Mouse (Mus musculus) kidney, adult 2 months (tissue): ENCODE measurements at regions not wholly inside any gene's neighbourhood (a gene's known extent, or its start where the extent isn't known, plus 50 kb on each side); places are given as distances from the start of the nearest gene placed in this dataset.

Experiments used
- DNase-seq: peaks from one replicate; pipeline ENCODE4 v3.0.0; 2021
- H3K27ac ChIP-seq: fragments of 200-500 bp; 2 replicates; pipeline ENCODE4 v1.5.1; 2012; ENCODE audit warnings: low read depth, low read length, control low read depth, inconsistent platforms; ENCODE audit not compliant: insufficient read depth
- H3K27me3 ChIP-seq: fragments of 200-500 bp; replicated peaks from 2 replicates; pipeline ENCODE4 v1.6.1; 2012; ENCODE audit warnings: mild to moderate bottlenecking, moderate library complexity, low read length, inconsistent platforms; ENCODE audit not compliant: control insufficient read depth, insufficient read depth
- H3K36me3 ChIP-seq: fragments of 200-500 bp; 2 replicates; pipeline ENCODE4 v1.6.1; 2012; ENCODE audit warnings: mild to moderate bottlenecking, moderate library complexity, low read length, inconsistent platforms; ENCODE audit not compliant: control insufficient read depth, insufficient read depth
- H3K4me1 ChIP-seq: fragments of 200-500 bp; 2 replicates; pipeline ENCODE4 v1.6.1; 2011; ENCODE audit warnings: low read length; ENCODE audit not compliant: control insufficient read depth, insufficient read depth
- H3K4me3 ChIP-seq: fragments of 200-500 bp; 2 replicates; pipeline ENCODE4 v1.5.1; 2011; ENCODE audit warnings: mild to moderate bottlenecking, low read depth, low read length, control low read depth; ENCODE audit not compliant: insufficient read depth
- CTCF ChIP-seq: fragments of 200-500 bp; conservative IDR thresholded peaks from 2 replicates; pipeline ENCODE4 v1.5.1; 2011; ENCODE audit warnings: low read depth, mild to moderate bottlenecking, control low read depth, low read length, moderate library complexity, mixed read lengths; ENCODE audit not compliant: insufficient read depth, insufficient read length
- POLR2A ChIP-seq: fragments of 200-500 bp; IDR thresholded peaks from one replicate; pipeline ENCODE4 v1.6.1; 2011; ENCODE audit warnings: low read depth, low read length, control low read depth
- WGBS: fragments of 180-500 bp; shearing (Covaris S2); methylation state at CpG from one replicate; pipeline ENCODE4 v1.1.7; 2018; 5-methylcytosine and 5-hydroxymethylcytosine counted together

DNA sequence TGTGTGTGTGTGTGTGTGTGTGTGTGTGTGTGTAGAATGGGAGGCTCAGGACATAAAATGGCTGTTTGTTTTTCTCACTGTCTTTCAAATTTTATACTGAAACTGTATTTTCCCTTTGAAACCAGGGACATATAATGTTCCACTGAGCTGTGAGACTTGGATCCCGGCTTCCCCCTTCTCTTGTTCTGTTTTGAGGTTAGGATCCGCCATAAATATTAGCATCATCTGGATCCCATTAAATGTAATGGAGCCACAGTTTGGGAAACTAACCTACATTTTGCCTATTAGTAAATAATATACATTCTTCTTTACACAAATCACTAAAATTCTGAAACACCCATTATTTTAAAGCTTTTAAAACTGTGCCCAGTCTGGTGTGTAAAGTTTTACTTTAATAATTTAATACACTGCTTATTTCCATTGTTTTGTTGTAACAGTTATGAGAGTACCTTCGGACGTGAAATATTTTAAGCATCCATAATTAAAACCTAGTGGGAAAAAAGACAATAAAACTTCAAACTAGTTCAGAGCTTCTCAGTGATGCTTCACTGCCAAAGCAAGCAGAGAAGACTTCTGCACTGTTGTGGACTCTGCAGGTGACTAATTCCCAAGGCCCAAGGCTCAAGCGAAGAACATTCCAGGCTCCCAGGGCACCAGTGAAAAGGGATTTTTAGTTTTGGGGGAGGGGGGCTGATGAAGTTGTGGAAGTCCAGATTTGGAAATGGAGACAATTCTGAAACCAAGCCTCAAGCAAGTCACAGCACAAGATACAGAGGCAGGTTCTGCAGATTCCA lies 684.9 kb downstream of the Fat4 start:
- no peak for DNase-seq
- WGBS, result 73% methylated on average over 5 of the region's 5 CpGs
- Histone ChIP-seq H3K27ac (no peak overlapping the region), H3K4me1 (no peaks in the 10 kb centered on the region), H3K27me3 (no peaks in the 10 kb centered on the region), H3K4me3 (no peak overlapping the region), H3K36me3 (no peaks in the 10 kb centered on the region)
- no peak for TF ChIP-seq POLR2A
- TF ChIP-seq CTCF, result no peak

- no peaks in the 10 kb centered on the region for H3K27me3 ChIP-seq
- TF ChIP-seq CTCF, result no peak
- no peak for TF ChIP-seq POLR2A
- DNase-seq, result no peak
- no peak overlapping the region for H3K4me3 ChIP-seq
- no peaks in the 10 kb centered on the region for H3K36me3 ChIP-seq
- no peaks in the 10 kb centered on the region for H3K4me1 ChIP-seq
- 72% methylated on average over 3 of the region's 3 CpGs for WGBS
- H3K27ac ChIP-seq, result no peak overlapping the region
These were observed 688.5 kb downstream of the Fat4 start for GRCm38 (mm10) chr3:39575200-39575599.

DNA sequence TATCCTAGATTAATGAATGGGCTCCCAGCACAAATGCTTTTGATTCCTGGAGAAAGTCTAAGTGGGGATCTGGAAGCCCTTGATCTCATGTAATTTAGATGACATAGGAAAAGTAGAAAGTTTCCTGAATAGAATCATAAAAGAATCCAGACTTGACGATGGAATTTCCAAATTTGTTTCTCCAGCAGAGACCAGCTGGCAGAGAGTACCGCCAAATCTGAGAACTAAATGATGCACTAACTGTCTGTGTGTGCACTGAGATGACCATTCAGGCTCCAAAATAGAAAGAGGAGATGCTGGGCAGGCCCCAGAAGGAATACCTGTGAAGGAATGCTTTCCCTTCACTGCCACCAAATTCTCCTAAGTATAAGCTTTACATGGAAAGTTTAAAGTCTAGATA lies 704.6 kb downstream of the Fat4 start:
- TF ChIP-seq CTCF (no peak), POLR2A (no peak)
- whole genome bisulfite sequencing, result 71% methylated on average over 2 of the region's 2 CpGs
- no peak for DNase-seq
- no peak overlapping the region for H3K4me3 ChIP-seq
- H3K27ac ChIP-seq, result no peak overlapping the region
- no peaks in the 10 kb centered on the region for H3K27me3 ChIP-seq
- H3K36me3 ChIP-seq, result no peaks in the 10 kb centered on the region
- H3K4me1 ChIP-seq, result no peaks in the 10 kb centered on the region

DNA sequence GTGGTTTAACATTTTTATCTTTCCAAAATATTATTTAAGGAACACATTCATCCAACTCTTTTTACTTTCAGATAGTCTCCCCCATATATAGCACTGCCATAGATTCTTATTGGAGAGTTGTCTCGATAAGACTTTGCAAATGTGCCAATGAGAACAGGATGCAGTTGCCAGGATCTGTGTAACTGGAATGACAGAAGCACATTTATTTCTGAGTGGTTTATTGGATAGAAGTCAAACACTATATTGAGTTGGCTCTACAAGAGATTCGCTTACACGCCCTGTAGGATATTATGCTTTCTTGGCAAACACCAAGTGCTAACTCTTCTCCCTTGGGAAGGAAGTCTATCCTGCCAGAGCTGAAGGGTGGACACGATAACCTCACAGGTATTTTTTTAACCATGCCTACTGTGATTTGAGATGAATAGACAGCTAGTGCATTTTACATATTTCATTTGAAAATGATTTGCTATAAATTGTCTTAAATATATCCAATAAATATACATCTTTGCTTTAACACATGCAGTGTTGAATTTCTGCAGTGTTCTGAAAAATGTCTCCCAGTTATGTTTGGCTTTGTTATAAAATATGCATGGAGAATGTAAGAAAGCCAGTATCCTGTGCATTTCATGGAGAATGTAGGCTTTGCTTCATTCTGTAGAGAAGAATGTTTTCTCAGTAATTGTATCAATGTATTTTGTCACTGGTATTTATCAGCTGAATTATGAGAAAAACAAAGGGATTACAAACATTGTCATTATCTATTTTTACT lies 705.8 kb downstream of the Fat4 start:
- Histone ChIP-seq H3K36me3 (no peaks in the 10 kb centered on the region), H3K27ac (no peak overlapping the region), H3K4me1 (no peaks in the 10 kb centered on the region), H3K27me3 (no peaks in the 10 kb centered on the region), H3K4me3 (no peak overlapping the region)
- TF ChIP-seq POLR2A (no peak), CTCF (no peak)
- DNase-seq, result no peak
- WGBS, result 76% methylated on average over 4 of the region's 4 CpGs

DNA sequence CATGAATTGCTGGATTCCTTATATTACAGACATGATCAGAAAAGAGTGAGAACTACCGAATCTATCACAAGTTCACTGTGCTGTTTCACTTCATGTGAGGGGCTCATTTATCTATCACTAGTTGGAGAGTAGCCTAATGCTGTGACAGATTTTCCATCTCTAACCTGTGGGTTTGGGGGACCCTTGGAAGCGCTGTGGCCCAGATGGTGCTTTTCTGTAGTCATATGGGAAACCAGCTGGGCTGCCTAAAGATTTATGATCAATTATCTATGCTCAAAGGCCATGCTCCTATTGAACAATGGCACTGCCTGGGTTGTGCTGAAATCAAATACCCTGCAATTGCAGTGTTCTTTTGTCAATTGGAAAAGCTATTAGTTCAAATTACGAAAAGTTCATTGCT lies 723.2 kb downstream of the Fat4 start:
- no peaks in the 10 kb centered on the region for H3K36me3 ChIP-seq
- H3K27ac ChIP-seq, result no peak overlapping the region
- WGBS, result 68% methylated on average over 3 of the region's 3 CpGs
- H3K27me3 ChIP-seq, result no peaks in the 10 kb centered on the region
- H3K4me3 ChIP-seq, result no peak overlapping the region
- no peak for DNase-seq
- H3K4me1 ChIP-seq, result no peaks in the 10 kb centered on the region
- no peak for TF ChIP-seq POLR2A
- no peak for TF ChIP-seq CTCF

DNA sequence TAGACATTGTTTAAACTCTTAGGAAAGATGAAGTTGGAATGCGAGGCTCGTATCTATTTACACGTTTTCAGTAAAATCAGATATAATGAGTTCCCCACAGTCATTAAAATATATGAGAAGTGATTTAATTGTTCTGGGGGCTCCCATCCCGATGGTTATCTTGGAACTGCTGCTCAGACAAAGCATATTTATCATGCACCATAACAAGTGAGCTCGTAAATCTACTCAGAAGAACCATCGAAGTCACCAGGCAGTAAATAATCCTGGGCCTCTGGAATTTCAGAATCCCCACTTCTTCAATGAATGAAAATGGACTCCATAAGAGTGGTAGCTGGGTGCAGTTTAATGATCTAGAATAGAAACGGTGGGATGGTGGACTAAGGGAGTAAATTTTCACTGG lies 725.7 kb downstream of the Fat4 start:
- no peak for DNase-seq
- 20% methylated on average over 7 of the region's 7 CpGs for WGBS
- TF ChIP-seq CTCF (no peak), POLR2A (no peak)
- H3K4me1 ChIP-seq, result no peaks in the 10 kb centered on the region
- no peak overlapping the region for H3K4me3 ChIP-seq
- H3K27ac ChIP-seq, result no peak overlapping the region
- no peaks in the 10 kb centered on the region for H3K36me3 ChIP-seq
- no peaks in the 10 kb centered on the region for H3K27me3 ChIP-seq

DNA sequence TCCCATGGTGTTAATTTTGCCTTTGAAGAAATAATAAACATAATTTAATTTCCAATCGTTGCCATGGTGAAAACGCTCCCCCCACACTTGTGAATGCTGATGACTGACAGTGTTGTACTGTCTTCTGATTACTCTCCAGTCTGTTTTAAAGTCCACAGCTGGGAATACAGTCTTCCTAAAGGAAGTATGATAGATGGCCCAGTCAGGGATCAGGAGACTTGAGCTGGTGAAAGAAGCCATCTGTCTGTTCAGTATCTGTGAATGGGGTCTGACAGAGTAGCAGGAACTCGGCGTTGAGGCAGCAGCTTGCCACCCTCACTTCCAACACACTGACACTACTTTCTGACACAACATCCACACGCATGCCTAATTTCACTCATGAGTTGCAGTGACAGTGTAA lies 751.2 kb downstream of the Fat4 start:
- Histone ChIP-seq H3K4me1 (no peaks in the 10 kb centered on the region), H3K36me3 (no peaks in the 10 kb centered on the region), H3K4me3 (no peak overlapping the region), H3K27ac (no peak overlapping the region), H3K27me3 (no peaks in the 10 kb centered on the region)
- no peak for TF ChIP-seq POLR2A
- TF ChIP-seq CTCF, result no peak
- no peak for DNase-seq
- WGBS, result 42% methylated on average over 5 of the region's 5 CpGs
